Mouse (Mus musculus) central nervous system, embryonic 14 days (tissue): Measurements from ENCODE around the gene Olfr1341. TPM values are rescaled to one million over a fixed set of nuclear protein-coding genes. Genes with fewer than 3 reads are reported as not detected.

Experiments used
- polyA plus RNA-seq: library from polyadenylated mRNA; depleted of rRNA; stranded (reverse); fragments of >200 nt; gene quantifications from 2 replicates; pipeline ENCODE4 v1.2.3, GENCODE M21; 2012; rRNA removed

Gene Olfr1341
- polyA plus RNA-seq: not detected in 2 replicates

DNA sequence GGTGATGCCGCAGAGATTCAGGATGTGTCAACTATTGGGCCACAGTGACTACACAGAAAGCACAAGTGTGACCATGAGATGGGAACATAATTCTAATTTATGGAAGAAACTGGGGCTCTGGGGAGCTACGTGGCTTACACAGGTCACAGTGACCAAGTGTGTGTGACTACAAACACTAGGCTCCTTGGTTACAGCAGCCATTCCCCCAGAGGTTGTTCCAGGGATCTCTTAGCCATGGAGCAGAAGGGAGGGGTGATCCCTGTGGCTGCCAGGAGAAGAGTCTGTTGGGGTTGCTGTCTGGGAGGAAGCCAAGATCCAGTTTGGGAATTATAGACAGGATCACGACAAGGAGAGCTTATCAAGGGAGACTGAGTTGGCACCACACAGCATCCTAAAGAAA is at the start of gene Olfr1341:
TSS of gene Olfr1341 (plus strand) at position 301 of the 400 bp plus-strand sequence.

DNA sequence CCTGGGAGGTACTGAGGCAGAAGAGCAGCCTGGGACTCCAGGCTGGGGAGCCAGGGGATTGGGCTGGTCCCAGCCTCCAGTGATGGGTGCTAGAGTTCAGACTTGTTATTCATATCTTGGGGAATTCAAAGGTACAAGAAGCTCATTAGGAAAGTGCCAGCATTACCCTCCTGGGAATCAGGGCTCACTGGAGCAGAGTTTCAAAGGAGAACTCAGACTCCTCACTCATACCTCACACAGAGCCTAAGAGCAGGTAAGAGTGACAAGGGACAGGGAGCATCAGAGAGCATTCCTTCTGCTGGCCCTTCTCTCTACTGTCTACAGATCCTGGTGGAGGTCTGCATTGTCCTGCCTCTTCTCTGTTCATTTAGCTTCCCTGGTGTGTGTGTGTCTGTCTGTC is 44.7 kb upstream of the Olfr1341 start, which contains the start of gene Olfr62:
TSS of gene Olfr62 (plus strand) at position 301 of the 400 bp plus-strand sequence.

DNA sequence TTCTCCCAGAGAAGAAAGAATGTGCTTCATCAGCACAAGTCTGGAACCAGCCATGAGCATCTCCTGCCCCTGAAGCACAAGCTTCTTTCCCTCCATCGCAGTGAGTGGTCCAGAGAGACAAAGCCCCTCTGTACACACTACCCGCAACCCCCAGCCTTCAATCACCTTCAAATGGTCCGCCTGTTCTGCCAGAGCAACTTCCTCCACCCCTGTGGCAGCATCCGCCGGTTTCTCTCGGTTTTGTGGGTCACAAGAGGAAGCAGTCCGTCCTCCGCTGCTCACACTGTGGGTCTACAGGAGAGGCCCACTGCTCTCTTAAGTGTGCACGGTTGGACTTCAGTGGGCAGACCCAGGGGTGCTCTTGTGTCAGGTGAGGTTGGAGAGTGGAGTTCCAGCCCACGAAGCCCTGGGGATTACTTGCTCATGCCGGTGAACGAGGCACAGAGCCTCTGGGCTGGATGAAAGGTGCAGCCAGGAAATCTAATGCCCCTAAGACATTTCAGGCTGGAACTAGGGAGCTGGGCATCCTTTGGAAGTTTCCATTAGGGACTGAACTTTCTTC is 10.8 kb upstream of the Olfr1341 start, which contains the start of gene Olfr1342:
TSS of gene Olfr1342 (minus strand) at position 345 of the 562 bp plus-strand sequence.

DNA sequence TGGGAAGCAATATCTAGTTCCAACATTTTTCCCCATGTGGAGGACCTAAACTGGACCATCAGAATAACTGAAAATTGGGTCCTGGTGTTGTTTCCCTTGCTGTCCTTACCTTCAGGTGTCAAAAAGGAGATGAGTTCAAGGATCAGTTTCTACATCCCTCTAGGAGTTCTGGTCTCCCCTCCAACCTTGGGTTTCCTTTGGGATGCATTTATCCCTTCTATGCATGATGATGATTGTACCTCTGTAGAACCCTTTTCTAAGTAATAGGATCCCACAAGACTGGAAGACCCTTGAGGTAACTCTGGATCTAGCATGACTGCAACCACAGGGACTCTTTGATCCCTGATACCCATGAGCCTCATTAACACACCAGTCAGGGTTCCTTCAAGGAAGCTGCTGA is 16.5 kb downstream of the Olfr1341 start, which contains the start of gene Olfr1340:
TSS of gene Olfr1340 (plus strand) at position 301 of the 400 bp plus-strand sequence.

DNA sequence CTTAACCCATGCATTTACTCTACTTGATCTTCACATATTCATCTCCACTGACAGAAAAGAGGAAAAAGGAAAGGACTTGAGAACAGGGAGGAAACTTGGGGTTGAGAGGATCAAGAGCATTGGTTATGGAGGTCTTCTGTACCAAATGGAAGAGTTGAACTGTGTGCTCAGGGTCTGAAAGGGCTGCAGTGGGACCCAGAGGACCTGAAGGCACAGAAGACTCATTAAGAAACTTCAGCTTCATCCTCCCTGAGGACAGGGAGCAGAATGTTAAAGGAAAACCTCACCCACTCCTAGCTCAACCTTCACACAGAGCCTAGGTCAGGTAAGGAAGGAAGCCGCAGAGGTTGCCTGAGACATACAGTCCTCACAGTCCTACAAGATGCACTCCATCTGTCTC is 28.6 kb downstream of the Olfr1341 start, which contains the start of gene Olfr1339:
TSS of gene Olfr1339 (plus strand) at position 301 of the 400 bp plus-strand sequence.

DNA sequence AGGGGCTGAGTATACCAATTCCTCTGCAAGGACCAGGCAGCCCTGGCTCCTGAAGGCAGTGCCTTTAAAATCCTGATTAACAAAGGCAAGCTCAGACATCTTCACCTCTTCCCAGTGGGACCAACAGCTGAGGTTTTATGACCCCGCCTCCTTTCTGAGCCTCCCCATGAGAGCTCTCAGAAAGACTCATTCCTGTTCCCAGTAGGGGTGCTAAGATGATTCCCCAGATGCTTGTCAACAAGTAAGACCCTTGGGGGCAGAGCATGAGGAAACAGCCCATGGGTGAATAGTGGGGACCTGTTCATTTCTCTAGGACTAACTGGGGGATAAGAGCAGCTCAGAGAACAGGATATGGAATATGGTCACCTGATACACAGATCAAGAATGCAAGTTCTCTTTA is 55.3 kb downstream of the Olfr1341 start, which contains the start of gene Olfr1338:
TSS of gene Olfr1338 (minus strand) at position 101 of the 400 bp plus-strand sequence.

Other genes with a start within 250 kb of the Olfr1341 start
- gene Mpl, start 246.0 kb upstream of the Olfr1341 start, polyA plus RNA-seq: 0.12 and 0.14 TPM in 2 replicates
- 18.1 and 19.9 TPM in 2 replicates for gene Tie1, start 213.5 kb upstream of the Olfr1341 start, polyA plus RNA-seq
- gene 2610528J11Rik, start 176.5 kb upstream of the Olfr1341 start, polyA plus RNA-seq: 0.06 and 0.60 TPM in 2 replicates
- 0.16 and 0.99 TPM in 2 replicates for gene Tmem125, start 159.5 kb upstream of the Olfr1341 start, polyA plus RNA-seq
- 0.98 and 1.2 TPM in 2 replicates for gene Cfap57, start 82.7 kb upstream of the Olfr1341 start, polyA plus RNA-seq
- 103 and 112 TPM in 2 replicates for gene Ebna1bp2, start 82.7 kb upstream of the Olfr1341 start, polyA plus RNA-seq
- not detected in 2 replicates for gene Olfr62, start 44.6 kb upstream of the Olfr1341 start, polyA plus RNA-seq
- 0.03 and 0.06 TPM in 2 replicates for gene Olfr1342, start 10.8 kb upstream of the Olfr1341 start, polyA plus RNA-seq
- not detected in 2 replicates for gene Olfr1340, start 16.6 kb downstream of the Olfr1341 start, polyA plus RNA-seq
- gene Olfr1339, start 28.7 kb downstream of the Olfr1341 start, polyA plus RNA-seq: not detected in 2 replicates
- gene Olfr1338, start 55.2 kb downstream of the Olfr1341 start, polyA plus RNA-seq: not detected in 2 replicates
- not detected in 2 replicates for gene Olfr1337, start 79.1 kb downstream of the Olfr1341 start, polyA plus RNA-seq
- not detected in 2 replicates for gene Olfr1335, start 106.4 kb downstream of the Olfr1341 start, polyA plus RNA-seq
- gene Olfr1333, start 132.8 kb downstream of the Olfr1341 start, polyA plus RNA-seq: not detected in 2 replicates
- not detected in 2 replicates for gene Olfr1331, start 161.1 kb downstream of the Olfr1341 start, polyA plus RNA-seq
- gene Olfr1330, start 185.1 kb downstream of the Olfr1341 start, polyA plus RNA-seq: not detected in 2 replicates
- gene Olfr1329, start 213.9 kb downstream of the Olfr1341 start, polyA plus RNA-seq: not detected in 2 replicates
- not detected in 2 replicates for gene Olfr1328, start 235.1 kb downstream of the Olfr1341 start, polyA plus RNA-seq